Mouse (Mus musculus) ES-E14 (cell line): ENCODE data around the gene Dip2b. TPM values are rescaled to one million over a fixed set of nuclear protein-coding genes. Genes with fewer than 3 reads are reported as not detected.

ENCODE experiments used
- DNase-seq: peaks from one replicate; pipeline ENCODE4 v3.0.0-alpha.2; 2013; ENCODE audit warnings: low read depth, low spot score
- H3K27ac ChIP-seq: 2 replicates; pipeline ENCODE4 v1.5.1; 2012; ENCODE audit warnings: low read depth, mild to moderate bottlenecking, low read length, moderate library complexity, mixed read lengths; ENCODE audit not compliant: poor library complexity, insufficient read depth, severe bottlenecking
- H3K36me3 ChIP-seq: 2 replicates; pipeline ENCODE4 v1.6.1; 2012; ENCODE audit warnings: mild to moderate bottlenecking, low read length, moderate library complexity, mixed read lengths; ENCODE audit not compliant: control insufficient read depth, poor library complexity, insufficient read depth, severe bottlenecking
- H3K4me1 ChIP-seq, 2 experiments: fragments of 150-350 bp in 1 of 2; sonication (generic) in 1 of 2; 2 replicates each; pipeline ENCODE4 v1.6.1; 2012; ENCODE audit warnings: low read length in 2 of 2, mild to moderate bottlenecking in 1 of 2, mixed read lengths in 1 of 2; ENCODE audit not compliant: control insufficient read depth in 2 of 2, insufficient read depth in 2 of 2, poor library complexity in 1 of 2
- H3K4me3 ChIP-seq, 2 experiments: fragments of 150-350 bp in 1 of 2; sonication (generic) in 1 of 2; 2 replicates each; pipeline ENCODE4 v1.5.1; 2012; ENCODE audit warnings: low read length in 2 of 2, low read depth in 1 of 2, mild to moderate bottlenecking in 1 of 2, mixed read lengths in 1 of 2; ENCODE audit not compliant: insufficient read depth in 1 of 2, poor library complexity in 1 of 2, severe bottlenecking in 1 of 2
- H3K9ac ChIP-seq: 2 replicates; pipeline ENCODE4 v1.6.1; 2012; ENCODE audit warnings: low read depth, mild to moderate bottlenecking, low read length, mixed read lengths; ENCODE audit not compliant: poor library complexity, insufficient read depth, severe bottlenecking
- H3K9me3 ChIP-seq: fragments of 150-350 bp; sonication (generic); 2 replicates; pipeline ENCODE4 v1.6.1; 2012; ENCODE audit warnings: low read depth, mild to moderate bottlenecking, low read length; ENCODE audit not compliant: control insufficient read depth, insufficient read depth
- CHD2 ChIP-seq: IDR thresholded peaks from 2 replicates; pipeline ENCODE4 v1.6.1; 2014; ENCODE audit warnings: mild to moderate bottlenecking, low read depth, low read length, inconsistent platforms
- HCFC1 ChIP-seq: IDR thresholded peaks from 2 replicates; pipeline ENCODE4 v1.6.1; 2012; ENCODE audit warnings: low read length, inconsistent platforms, borderline replicate concordance; ENCODE audit not compliant: insufficient read depth
- MAFK ChIP-seq: IDR thresholded peaks from 2 replicates; pipeline ENCODE4 v1.6.1; 2014; ENCODE audit warnings: mild to moderate bottlenecking, low read depth, low read length, inconsistent platforms; ENCODE audit not compliant: insufficient read depth
- ZC3H11A ChIP-seq: IDR thresholded peaks from 2 replicates; pipeline ENCODE4 v1.6.1; 2012; ENCODE audit warnings: low read depth, mild to moderate bottlenecking, inconsistent platforms, low read length, borderline replicate concordance
- ZNF384 ChIP-seq: IDR thresholded peaks from 2 replicates; pipeline ENCODE4 v1.6.1; 2012; ENCODE audit warnings: low read depth, low read length, inconsistent platforms
- in situ Hi-C, 2 experiments: fragments of 600-800 bp; cut with MboI; formaldehyde crosslinking; loops; one replicate each; pipeline ENCODE4 v1.15.1; 2025; ENCODE audit warnings: low sequenced_read_pairs in 2 of 2, inconsistent platforms in 1 of 2; ENCODE audit not compliant: unreplicated experiment in 2 of 2
- total RNA-seq: library from RNA; depleted of rRNA; stranded (reverse); fragments of 300-350 nt; gene quantifications from 2 replicates; pipeline ENCODE4 v1.2.3, GENCODE M21; 2012

Dip2b gene
- total RNA-seq, 1 experiment = 21.1 TPM

DNA sequence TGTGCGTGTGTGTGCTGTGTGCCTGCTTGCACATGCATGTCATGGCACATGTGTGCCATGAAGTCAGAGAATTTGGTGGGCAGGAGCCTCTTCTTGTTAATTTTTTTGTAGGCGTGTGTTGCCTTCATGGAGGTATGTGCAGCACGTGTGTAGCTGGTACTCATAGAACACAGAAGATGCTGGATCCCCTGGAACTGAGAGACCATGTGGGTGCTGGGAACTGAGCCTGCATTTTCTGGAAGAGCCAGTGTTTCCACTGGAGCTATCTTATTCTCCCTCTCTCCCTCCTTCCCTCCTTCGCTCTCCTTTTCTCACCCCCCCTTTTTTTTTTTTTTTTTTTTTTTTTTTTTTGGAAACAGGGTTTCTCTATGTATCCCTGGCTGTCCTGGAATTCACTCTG lies 30.6 kb downstream of the Dip2b start:
- no peak overlapping the region for H3K4me3 ChIP-seq
- H3K9me3 ChIP-seq = no peaks in the 10 kb centered on the region
- in situ Hi-C loops = no loop called here
- no peaks in the 10 kb centered on the region; the same call in 1 of the 2 replicates for H3K36me3 ChIP-seq
- H3K4me1 ChIP-seq = peaks cover 3 to 12% of the 10 kb centered on the region in 2 experiments
- no peak for DNase-seq
- TF ChIP-seq CHD2 (no peak), ZC3H11A (no peak), ZNF384 (no peak), MAFK (no peak), HCFC1 (no peak)
- no peak overlapping the region for H3K27ac ChIP-seq
- H3K9ac ChIP-seq = no peak overlapping the region

DNA sequence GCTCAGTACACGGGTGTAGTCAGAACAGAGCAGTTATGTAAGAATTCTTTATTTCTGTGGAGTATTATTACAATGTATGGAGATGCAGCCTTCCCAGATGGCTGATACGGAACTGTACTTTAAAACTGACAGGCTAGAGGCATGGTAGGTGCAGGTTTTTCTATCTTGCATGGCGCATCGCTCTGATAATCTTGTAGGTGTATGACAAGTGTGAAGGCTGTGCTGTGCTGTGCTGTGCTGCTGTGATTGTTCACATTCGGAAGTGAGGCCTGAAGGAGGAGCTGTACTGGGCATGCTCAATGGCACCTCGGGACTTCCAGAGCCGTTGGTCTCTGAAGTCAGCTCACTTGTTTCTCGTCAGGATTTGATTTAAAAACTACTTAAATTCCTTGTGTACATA lies 31.6 kb downstream of the Dip2b start:
- H3K36me3 ChIP-seq = no peaks in the 10 kb centered on the region; the same call in 1 of the 2 replicates
- in situ Hi-C loops = no loop called here

DNA sequence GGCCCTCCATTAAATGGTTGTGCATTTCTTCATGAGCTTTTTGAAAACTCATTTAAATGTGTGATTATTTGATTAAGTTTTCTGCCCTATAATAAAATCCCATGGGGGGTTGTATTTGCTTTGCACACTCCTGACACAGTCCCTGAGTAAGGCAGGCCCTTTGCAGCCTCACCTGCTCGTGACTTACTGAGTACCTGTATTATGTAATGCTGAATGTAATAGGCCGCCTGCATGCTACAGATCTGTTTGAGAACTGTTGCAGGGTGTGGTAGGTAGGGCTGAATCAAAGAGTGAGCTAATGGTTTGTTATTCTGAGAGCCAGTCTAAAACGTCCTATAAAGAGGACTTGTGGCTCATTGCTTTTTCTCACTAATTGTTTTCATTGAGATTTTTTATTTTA lies 33.4 kb downstream of the Dip2b start:
- Histone ChIP-seq H3K4me1 (peaks cover 7 to 14% of the 10 kb centered on the region in 2 experiments), H3K27ac (no peak overlapping the region), H3K9ac (no peak overlapping the region), H3K4me3 (no peak overlapping the region), H3K9me3 (no peaks in the 10 kb centered on the region), H3K36me3 (no peaks in the 10 kb centered on the region)
- DNase-seq = no peak
- TF ChIP-seq HCFC1 (no peak), ZNF384 (no peak), ZC3H11A (no peak), CHD2 (no peak), MAFK (no peak)
- in situ Hi-C loops = no loop called here

More for the DNA sequence above, 31.6 kb downstream of the Dip2b start:
- TF ChIP-seq ZC3H11A = no peak
- TF ChIP-seq HCFC1 = no peak
- no peak for TF ChIP-seq CHD2
- no peak for TF ChIP-seq MAFK
- no peak for TF ChIP-seq ZNF384
- peaks cover 7 to 15% of the 10 kb centered on the region in 2 experiments for H3K4me1 ChIP-seq
- no peak overlapping the region for H3K27ac ChIP-seq
- H3K4me3 ChIP-seq = no peak overlapping the region
- no peak for DNase-seq
- no peak overlapping the region for H3K9ac ChIP-seq
- no peaks in the 10 kb centered on the region for H3K9me3 ChIP-seq

DNA sequence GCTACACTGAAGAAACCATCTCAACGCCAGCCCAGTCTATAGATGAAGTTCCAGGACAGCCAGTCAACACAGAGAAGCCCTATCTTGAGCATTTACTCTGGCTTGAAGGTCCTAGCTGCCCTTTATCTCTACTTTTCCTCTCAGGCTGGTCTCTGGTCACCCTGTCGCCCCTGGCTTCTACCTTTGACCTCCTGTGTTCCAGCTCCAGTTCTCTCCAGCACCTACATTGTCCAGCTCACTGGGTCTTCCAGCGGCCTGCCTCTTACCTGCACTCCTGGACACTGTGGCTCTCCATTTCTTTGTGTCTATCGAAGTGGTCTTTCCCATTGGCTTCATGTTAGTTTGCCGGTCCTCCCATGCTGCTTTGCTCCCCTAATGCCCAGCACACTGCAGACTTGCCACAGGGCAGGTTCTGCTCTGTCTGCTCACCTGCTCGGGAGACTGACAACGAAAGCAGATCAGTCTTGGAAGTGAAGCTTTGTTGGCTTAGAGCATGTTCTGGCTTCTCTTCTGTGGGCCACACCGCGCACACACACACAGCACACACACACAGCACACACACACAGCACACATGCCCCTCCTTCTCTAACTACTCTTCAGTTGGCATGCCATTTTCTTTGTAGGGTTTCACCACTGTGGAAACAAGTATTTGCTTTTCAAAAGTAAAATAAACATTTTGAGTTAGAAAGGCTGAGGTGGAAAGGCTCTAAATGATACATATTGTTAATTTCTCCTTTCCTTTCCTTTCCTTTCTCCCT lies 35.4 kb downstream of the Dip2b start:
- TF ChIP-seq HCFC1 = no peak
- no peak for TF ChIP-seq ZNF384
- TF ChIP-seq ZC3H11A = no peak
- TF ChIP-seq MAFK = no peak
- TF ChIP-seq CHD2 = no peak
- Histone ChIP-seq H3K4me3 (no peak overlapping the region), H3K27ac (no peak overlapping the region), H3K9me3 (no peaks in the 10 kb centered on the region), H3K9ac (no peak overlapping the region), H3K4me1 (peaks cover 7 to 13% of the 10 kb centered on the region in 2 experiments), H3K36me3 (no peaks in the 10 kb centered on the region)
- in situ Hi-C loops = no loop called here
- DNase-seq = no peak
